Mouse (Mus musculus) spleen, postnatal 10 days (tissue): ENCODE data around the gene Apol9b.

Experiments
- DNase-seq, 2 experiments: peaks; one replicate each; pipeline ENCODE4 v3.0.0; 2021 to 2022; ENCODE audit warnings: low spot score in 2 of 2

Gene Apol9b

GRCm38 (mm10) chr15:77746326-77746725, 17.5 kb downstream of the Apol9b start:
- no peak for DNase-seq

GRCm38 (mm10) chr15:77748414-77748813, 19.6 kb downstream of the Apol9b start:
- peak in 1 of 2 experiments; percentile 12 for DNase-seq

- DNase-seq, result peak in 1 of 2 experiments; percentile 14
These were observed 20.9 kb downstream of the Apol9b start for GRCm38 (mm10) chr15:77749717-77750116.

GRCm38 (mm10) chr15:77750461-77750860, 21.6 kb downstream of the Apol9b start:
- DNase-seq, result peak in 1 of 2 experiments; percentile 65

GRCm38 (mm10) chr15:77752443-77752842, 23.6 kb downstream of the Apol9b start:
- DNase-seq, result no peak

GRCm38 (mm10) chr15:77755132-77755531, 26.3 kb downstream of the Apol9b start:
- DNase-seq, result peak; percentile 65 to 85

GRCm38 (mm10) chr15:77756081-77756480, 27.2 kb downstream of the Apol9b start:
- peak in 1 of 2 experiments; percentile 57 for DNase-seq

- DNase-seq, result peak; percentile 74 to 85
These were observed 28.0 kb downstream of the Apol9b start, which contains the start of gene Apol8 for GRCm38 (mm10) chr15:77756848-77757247. TSS of gene Apol8 (minus strand) at chr15:77757003.

GRCm38 (mm10) chr15:77757586-77758226, 28.9 kb downstream of the Apol9b start:
- no peak for DNase-seq

- no peak for DNase-seq
These were observed 31.2 kb downstream of the Apol9b start for GRCm38 (mm10) chr15:77760037-77760436.

GRCm38 (mm10) chr15:77761083-77761482, 32.2 kb downstream of the Apol9b start:
- no peak for DNase-seq

GRCm38 (mm10) chr15:77761561-77762380, 32.9 kb downstream of the Apol9b start:
- DNase-seq, result peak in 1 of 2 experiments; percentile 69

GRCm38 (mm10) chr15:77763050-77763449, 34.2 kb downstream of the Apol9b start:
- DNase-seq, result no peak

GRCm38 (mm10) chr15:77763702-77764101, 34.9 kb downstream of the Apol9b start:
- no peak for DNase-seq

- no peak for DNase-seq
These were observed 35.7 kb downstream of the Apol9b start for GRCm38 (mm10) chr15:77764391-77765006.

- no peak for DNase-seq
These were observed 36.8 kb downstream of the Apol9b start for GRCm38 (mm10) chr15:77765484-77766093.

GRCm38 (mm10) chr15:77766981-77767380, 38.1 kb downstream of the Apol9b start:
- no peak for DNase-seq

- no peak for DNase-seq
These were observed 41.5 kb downstream of the Apol9b start for GRCm38 (mm10) chr15:77770341-77770740.

GRCm38 (mm10) chr15:77770942-77771341, 42.1 kb downstream of the Apol9b start:
- DNase-seq, result no peak

GRCm38 (mm10) chr15:77773099-77773915, 44.5 kb downstream of the Apol9b start:
- DNase-seq, result peak; percentile 59 to 82

GRCm38 (mm10) chr15:77774303-77774702, 45.5 kb downstream of the Apol9b start:
- DNase-seq, result no peak
